Mouse (Mus musculus) lung, adult 10 weeks (tissue): ENCODE results near the gene Lrp2. TPM values are rescaled to one million over a fixed set of nuclear protein-coding genes. Genes with fewer than 3 reads are reported as not detected.

Experiments used
- polyA plus RNA-seq: library from polyadenylated mRNA; stranded (reverse); fragments of 350-450 nt; fragmentation: Illumina TruSeq; extraction: RNeasy Lipid Tissue Mini Kit (QIAGEN cat#74804); gene quantifications from one replicate; pipeline ENCODE4 v1.2.3, GENCODE M21; 2014; ENCODE audit warnings: low read depth, low replicate concordance; ENCODE audit not compliant: insufficient read depth

The Lrp2 gene
- polyA plus RNA-seq, result 2.9 TPM

DNA sequence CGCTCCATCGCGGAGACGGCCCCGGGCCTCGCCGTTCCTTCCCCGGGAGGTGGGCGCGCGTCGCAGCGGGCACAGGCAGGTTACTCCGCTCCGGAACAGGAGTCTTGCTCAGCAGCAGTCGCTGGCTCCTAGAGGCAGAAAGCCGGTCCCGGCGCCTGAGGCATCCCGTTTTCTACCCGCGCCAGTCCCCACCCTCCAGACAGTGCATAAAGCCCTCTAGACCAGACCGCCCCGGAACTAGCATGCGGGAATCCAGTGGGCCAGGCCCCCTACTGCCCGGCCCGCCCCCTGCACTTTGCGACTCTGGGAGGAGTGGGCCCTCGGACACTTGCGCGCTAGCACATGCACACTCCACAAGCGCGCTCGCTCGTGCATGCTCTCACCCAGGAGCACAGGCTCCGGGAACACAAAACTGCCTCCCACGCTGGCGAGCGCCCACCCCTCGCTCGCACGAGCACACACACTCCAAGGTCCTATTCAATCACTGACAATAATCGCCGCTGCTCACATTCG, at the start of gene Lrp2:
Gene Lrp2, minus strand, starts transcription at position 180 of the 513 bp plus-strand sequence.

DNA sequence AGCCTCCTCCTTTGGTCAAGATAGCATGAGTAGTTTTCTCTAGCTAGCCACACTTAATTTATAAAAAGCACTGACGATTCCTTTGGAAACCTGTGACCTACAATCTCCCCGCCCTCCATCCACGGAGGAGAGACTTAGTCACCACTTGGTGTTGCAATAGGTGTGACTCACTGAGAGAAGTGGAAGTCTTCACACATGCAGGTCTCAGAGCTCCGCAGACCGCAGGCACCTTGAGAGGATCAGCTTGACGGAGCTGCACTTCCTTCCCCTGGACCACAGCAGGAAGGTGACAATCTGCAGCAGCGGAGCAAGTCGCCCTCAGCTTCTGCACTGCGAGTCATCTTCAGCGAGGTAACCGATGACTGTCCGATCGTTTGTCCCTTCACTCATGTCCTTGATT, 205.6 kb downstream of the Lrp2 start, which contains the start of gene Dhrs9:
Gene Dhrs9, plus strand, starts transcription at position 165 of the 400 bp plus-strand sequence.

Other genes with a start within 250 kb of the Lrp2 start
- gene Abcb11, start 243.4 kb downstream of the Lrp2 start, polyA plus RNA-seq, result not detected
- 0.35 TPM for gene Dhrs9, start 205.6 kb downstream of the Lrp2 start, polyA plus RNA-seq
- gene Bbs5, start 61.1 kb upstream of the Lrp2 start, polyA plus RNA-seq, result 7.1 TPM
- gene Klhl41, start 84.1 kb upstream of the Lrp2 start, polyA plus RNA-seq, result 0.96 TPM
- gene Fastkd1, start 127.5 kb upstream of the Lrp2 start, polyA plus RNA-seq, result 4.8 TPM
- 9.3 TPM for gene Ppig, start 136.5 kb upstream of the Lrp2 start, polyA plus RNA-seq
- gene Ccdc173, start 203.5 kb upstream of the Lrp2 start, polyA plus RNA-seq, result 2.6 TPM
- gene Phospho2, start 203.6 kb upstream of the Lrp2 start, polyA plus RNA-seq, result 15.9 TPM
- 5.3 TPM for gene Klhl23, start 235.9 kb upstream of the Lrp2 start, polyA plus RNA-seq